Mouse (Mus musculus) adrenal gland, postnatal 4 days (tissue): ENCODE results near the gene Anks1. TPM values are rescaled to one million over a fixed set of nuclear protein-coding genes. Genes with fewer than 3 reads are reported as not detected.

Source experiments
- DNase-seq, 2 experiments: peaks; one replicate each; pipeline ENCODE4 v3.0.0; 2021 to 2022; ENCODE audit warnings: low spot score in 2 of 2, mixed read lengths in 2 of 2
- long read RNA-seq, 2 experiments: library from polyadenylated mRNA; stranded (forward); transcript quantifications; one replicate each; pipeline ENCODE4 v2.0.0; 2021
- total RNA-seq, 2 experiments: library from RNA; stranded (reverse); gene quantifications; 2 replicates each; pipeline ENCODE4 v1.2.3; 2021

Gene Anks1
- total RNA-seq, result 10 to 100 TPM; 33.7 to 37.4 TPM
- long read RNA-seq, experiment 1, full-length matches to known transcripts, result 5 of 26 reads
- long read RNA-seq, experiment 1, partial matches to known transcripts, result 17 of 26 reads
- long read RNA-seq, experiment 1, other reads (novel, unspliced or antisense), result 4 of 26 reads
- long read RNA-seq, experiment 2, full-length matches to known transcripts, result 8 of 36 reads
- long read RNA-seq, experiment 2, partial matches to known transcripts, result 11 of 36 reads
- long read RNA-seq, experiment 2, other reads (novel, unspliced or antisense), result 17 of 36 reads

DNA sequence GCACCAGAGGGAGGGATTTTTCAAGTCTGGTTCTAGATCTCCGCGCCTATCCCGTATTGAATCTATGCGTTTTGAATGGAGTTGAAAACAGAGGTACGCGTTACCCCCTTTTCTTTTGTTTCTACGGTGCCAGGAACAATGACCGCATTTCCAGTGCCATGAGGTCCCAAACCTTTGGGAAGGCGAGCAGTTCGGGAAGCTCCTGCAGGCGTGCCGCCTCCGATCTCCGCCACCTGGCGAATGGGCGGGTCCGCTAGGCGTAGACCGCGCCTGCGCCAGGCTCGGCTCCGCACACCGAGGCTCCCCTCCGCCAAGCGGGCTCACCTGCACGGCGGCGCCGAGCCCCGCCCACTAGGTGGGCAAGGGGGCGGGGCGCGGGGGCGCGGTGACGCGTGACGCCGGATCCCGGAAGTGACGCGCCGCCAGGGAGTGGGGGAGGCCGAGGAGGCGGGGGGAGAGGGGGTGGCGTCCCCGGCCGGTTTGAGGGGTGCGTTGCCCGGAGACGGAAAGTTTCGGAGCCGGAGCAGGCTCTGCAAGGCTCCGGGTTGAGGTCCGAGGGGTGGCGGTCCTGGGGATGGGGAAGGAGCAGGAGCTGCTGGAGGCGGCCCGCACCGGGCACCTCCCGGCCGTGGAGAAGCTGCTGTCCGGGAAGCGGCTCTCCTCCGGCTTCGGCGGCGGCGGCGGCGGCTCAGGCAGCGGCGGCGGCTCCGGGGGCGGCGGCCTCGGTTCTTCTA lies at the start of gene Anks1:
Anks1 (plus strand) TSS at position 419 of the 734 bp plus-strand sequence.
- peak; percentile 76 to 77 for DNase-seq

- no peak for DNase-seq
These were observed 43.6 kb upstream of the Anks1 start for GRCm38 (mm10) chr17:27865461-27865860.

DNA sequence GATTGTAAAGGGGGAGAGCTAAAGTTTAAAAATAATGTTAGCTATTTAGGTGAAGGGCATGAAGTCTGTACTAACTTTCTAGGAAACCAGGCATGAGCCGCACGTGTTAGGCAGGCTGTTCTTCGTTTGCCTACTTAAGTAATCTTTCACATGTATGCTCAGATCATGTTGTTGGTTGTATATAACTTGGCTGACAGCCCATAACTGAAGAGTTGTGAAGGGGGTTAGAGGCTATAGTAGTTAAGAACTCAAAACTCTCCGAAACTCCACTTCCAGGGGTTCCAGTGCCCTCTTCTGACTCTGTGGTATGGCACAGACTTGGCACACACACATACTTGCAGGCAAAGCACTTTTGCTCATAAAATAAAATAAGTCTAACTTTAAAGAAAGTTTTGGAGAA lies 42.4 kb upstream of the Anks1 start:
- no peak for DNase-seq

- no peak for DNase-seq
These were observed 37.3 kb upstream of the Anks1 start for GRCm38 (mm10) chr17:27871851-27872250.

DNA sequence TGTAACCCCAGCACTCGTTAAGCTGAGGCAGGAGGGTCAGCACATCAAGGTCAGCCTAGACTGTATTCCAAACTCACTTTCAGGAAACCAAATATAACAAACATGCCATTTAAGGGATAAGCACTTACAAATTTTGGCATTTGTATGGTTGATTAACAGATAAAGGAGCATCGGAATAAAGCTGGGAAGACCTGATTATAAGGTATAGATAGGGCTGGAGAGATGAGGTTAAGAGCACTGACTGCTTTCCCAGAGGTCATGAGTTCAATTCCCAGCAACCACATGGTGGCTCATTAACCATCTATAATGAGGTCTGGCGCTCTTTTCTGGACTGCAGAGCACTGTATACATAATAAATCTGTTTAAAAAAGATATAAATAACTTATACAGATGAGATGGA lies 35.5 kb upstream of the Anks1 start:
- DNase-seq, result no peak

DNA sequence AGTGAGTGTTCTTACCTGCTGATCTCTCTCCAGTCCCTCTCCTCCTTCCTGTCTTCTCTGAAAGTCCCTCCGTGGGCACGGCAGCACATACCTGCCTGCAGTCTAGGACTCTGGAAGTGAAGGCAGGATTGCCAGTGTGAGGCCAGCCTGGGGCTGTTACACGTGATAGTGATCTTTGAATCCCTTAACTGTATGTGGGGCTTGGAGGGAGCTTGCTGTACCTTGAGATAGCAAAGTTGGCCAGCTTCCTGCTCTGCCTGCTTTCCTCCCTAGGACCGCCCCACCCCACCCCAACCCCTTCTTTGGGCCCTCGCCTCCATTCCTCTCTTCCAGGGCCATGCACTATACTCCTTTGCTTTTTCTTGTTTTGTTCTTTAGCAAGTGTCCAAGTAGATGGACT lies 34.6 kb upstream of the Anks1 start:
- DNase-seq, result no peak

GRCm38 (mm10) chr17:27881518-27881917 lies 27.6 kb upstream of the Anks1 start:
- no peak for DNase-seq

GRCm38 (mm10) chr17:27883129-27883528 lies 26.0 kb upstream of the Anks1 start:
- DNase-seq, result no peak

GRCm38 (mm10) chr17:27883994-27884393 lies 25.1 kb upstream of the Anks1 start:
- no peak for DNase-seq

GRCm38 (mm10) chr17:27886499-27887210 lies 22.5 kb upstream of the Anks1 start:
- DNase-seq, result no peak

DNA sequence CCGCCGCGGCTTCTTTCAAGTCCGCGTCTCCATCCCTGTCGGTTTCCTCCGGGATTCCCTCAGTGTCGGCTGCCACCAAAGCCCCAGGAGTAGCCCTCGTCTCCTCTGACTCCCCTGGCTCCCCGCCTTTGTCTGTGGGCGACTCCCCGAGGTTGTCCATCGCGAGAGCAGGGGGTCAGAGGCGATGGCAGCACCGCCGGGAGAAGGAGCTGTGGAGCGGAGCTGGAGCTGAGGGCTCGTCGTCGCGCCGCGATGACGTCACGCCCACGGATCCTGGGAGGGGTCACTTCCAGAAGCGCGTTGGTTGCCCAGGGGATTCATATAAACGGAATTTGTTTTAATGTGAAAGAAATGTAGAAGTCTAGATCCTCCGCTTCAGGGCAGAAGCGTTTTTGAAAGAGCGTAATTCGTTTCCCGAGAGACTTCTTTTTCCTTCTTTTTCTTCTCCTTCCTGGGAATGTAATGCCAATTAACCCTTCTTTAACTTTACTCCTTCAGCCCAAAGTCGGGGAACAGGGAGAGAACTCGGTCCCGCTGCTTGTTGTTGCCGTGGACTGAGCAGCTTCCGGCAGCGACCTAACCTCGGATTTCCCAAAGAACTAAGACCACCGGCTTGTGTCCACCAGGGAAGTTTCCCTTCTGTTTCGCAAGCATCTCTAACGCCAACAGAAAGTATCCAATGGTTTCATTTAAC lies 1.4 kb upstream of the Anks1 start:
- DNase-seq, result peak; percentile 83 to 93

- DNase-seq, result no peak
These were observed 759 bp upstream of the Anks1 start for GRCm38 (mm10) chr17:27908206-27908887.

- DNase-seq, result no peak
These were observed 755 bp downstream of the Anks1 start, which contains the start of gene Taf11 for GRCm38 (mm10) chr17:27909622-27910500. Gene Taf11, minus strand, starts transcription at chr17:27909844.

GRCm38 (mm10) chr17:27911371-27911770 lies 2.3 kb downstream of the Anks1 start:
- DNase-seq, result no peak

DNA sequence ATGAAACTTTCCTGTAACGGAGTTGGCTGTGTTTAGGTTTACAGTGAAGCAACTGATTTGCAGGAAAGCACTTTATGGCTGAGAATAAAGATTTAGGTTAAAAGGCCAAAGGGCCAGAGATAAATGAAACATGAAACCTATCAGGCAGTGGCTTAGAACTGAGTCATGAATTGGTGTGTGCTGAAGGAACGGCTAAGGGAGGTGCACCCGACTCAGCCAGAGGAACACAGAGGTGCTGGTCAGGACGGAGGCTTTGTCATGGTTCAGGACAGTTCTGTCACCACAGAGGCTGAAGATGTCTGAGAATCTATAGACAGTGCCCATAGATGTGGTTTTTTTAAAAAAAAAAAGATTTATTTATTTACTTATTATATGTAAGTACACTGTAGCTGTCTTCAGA lies 5.6 kb downstream of the Anks1 start:
- DNase-seq, result no peak

DNA sequence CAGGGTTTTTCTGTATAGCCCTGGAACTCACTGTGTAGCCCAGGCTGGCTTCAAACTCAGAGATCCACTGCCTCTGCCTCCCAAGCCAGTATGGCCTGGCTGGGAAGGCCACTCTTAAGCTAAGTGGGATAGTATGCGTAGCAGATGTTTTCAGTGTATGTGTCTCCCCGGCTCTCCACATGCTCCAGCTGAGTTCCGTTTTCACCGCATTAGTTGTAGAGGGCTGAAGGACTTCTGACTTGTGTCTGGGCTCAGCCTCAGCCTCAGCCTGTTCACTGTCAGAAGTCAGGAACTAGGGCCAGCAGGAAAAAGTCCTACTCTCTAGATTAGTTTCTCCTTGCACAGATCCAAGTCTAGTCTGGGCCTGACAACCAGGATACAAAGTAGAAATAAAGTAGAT lies 7.3 kb downstream of the Anks1 start:
- no peak for DNase-seq

DNA sequence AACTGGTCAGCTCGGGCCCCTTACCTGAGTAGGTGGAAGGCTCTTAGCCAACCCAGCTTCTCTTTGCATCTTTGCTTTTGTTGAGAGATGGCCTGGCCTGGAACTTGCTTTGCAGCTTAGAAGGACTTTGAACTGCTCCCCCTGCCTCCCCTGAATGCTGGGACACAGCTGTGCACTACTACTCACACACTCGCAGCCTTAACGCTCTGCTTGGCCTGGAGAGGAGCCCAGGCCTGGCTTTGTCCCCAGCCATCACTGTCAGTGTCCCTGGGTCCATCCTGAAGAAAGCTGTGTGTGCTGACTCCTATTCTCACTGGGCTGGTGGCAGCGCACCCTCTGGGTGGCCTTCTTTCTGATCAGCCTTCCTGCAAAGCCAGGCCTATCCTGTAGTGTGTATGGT lies 11.6 kb downstream of the Anks1 start:
- no peak for DNase-seq

- DNase-seq, result no peak
These were observed 13.1 kb downstream of the Anks1 start for GRCm38 (mm10) chr17:27922174-27922712.

- DNase-seq, result no peak
These were observed 15.9 kb downstream of the Anks1 start for GRCm38 (mm10) chr17:27925054-27925453.

GRCm38 (mm10) chr17:27925504-27925903 lies 16.4 kb downstream of the Anks1 start:
- no peak for DNase-seq
